Mouse (Mus musculus) heart, embryonic 14.5 days (tissue): Measurements from ENCODE around the gene Hist2h3b. TPM values are rescaled to one million over a fixed set of nuclear protein-coding genes. Genes with fewer than 3 reads are reported as not detected.
A peak's percentile ranks its signal among the peaks of the same experiment; 100 is the strongest.

ENCODE experiments used
- ATAC-seq: fragments of 200-750 bp; cut with Nextera tagmentation; 2 replicates; pipeline ENCODE4 v1.8.0; 2017; ENCODE audit warnings: low read depth, moderate TSS enrichment; ENCODE audit not compliant: insufficient number of reproducible peaks, insufficient read depth, low FRiP score
- H3K27ac ChIP-seq, 2 experiments: fragments of 200-500 bp in 1 of 2; fragments of 300-500 bp in 1 of 2; sonication (generic) in 1 of 2; replicated peaks in 1 of 2; 2 replicates each; pipeline ENCODE4 v1.5.1; 2012 to 2014; ENCODE audit warnings: low read depth in 2 of 2, low read length in 2 of 2, control low read depth in 1 of 2, mild to moderate bottlenecking in 1 of 2, mixed read lengths in 1 of 2; ENCODE audit not compliant: control insufficient read depth in 1 of 2, insufficient read depth in 1 of 2
- H3K27me3 ChIP-seq: fragments of 300-500 bp; sonication (generic); 2 replicates; pipeline ENCODE4 v1.6.1; 2014; ENCODE audit warnings: mild to moderate bottlenecking, low read length, control low read depth; ENCODE audit not compliant: control insufficient read depth, insufficient read depth
- H3K36me3 ChIP-seq: fragments of 300-500 bp; sonication (generic); 2 replicates; pipeline ENCODE4 v1.6.1; 2014; ENCODE audit warnings: mild to moderate bottlenecking, control low read depth, low read length, mixed read lengths; ENCODE audit not compliant: control insufficient read depth, insufficient read depth
- H3K4me1 ChIP-seq, 2 experiments: fragments of 200-500 bp in 1 of 2; fragments of 300-500 bp in 1 of 2; sonication (generic) in 1 of 2; 2 replicates each; pipeline ENCODE4 v1.6.1; 2012 to 2014; ENCODE audit warnings: low read length in 2 of 2, control low read depth in 1 of 2, mixed read lengths in 1 of 2; ENCODE audit not compliant: control insufficient read depth in 2 of 2, insufficient read depth in 2 of 2
- H3K4me2 ChIP-seq: fragments of 300-500 bp; sonication (generic); 2 replicates; pipeline ENCODE4 v1.6.1; 2014; ENCODE audit warnings: mild to moderate bottlenecking, low read length
- H3K4me3 ChIP-seq, 2 experiments: fragments of 200-500 bp in 1 of 2; fragments of 300-500 bp in 1 of 2; sonication (generic) in 1 of 2; 2 replicates each; pipeline ENCODE4 v1.5.1; 2012 to 2014; ENCODE audit warnings: low read length in 2 of 2, mild to moderate bottlenecking in 2 of 2, control low read depth in 1 of 2, low read depth in 1 of 2, moderate library complexity in 1 of 2; ENCODE audit not compliant: control insufficient read depth in 1 of 2, insufficient read depth in 1 of 2
- H3K9ac ChIP-seq: fragments of 300-500 bp; sonication (generic); 2 replicates; pipeline ENCODE4 v1.6.1; 2014; ENCODE audit warnings: mild to moderate bottlenecking, low read length
- H3K9me3 ChIP-seq: fragments of 300-500 bp; sonication (generic); 2 replicates; pipeline ENCODE4 v1.6.1; 2016; ENCODE audit warnings: low read length, control low read depth; ENCODE audit not compliant: control insufficient read depth
- WGBS: fragments of 180-500 bp; shearing (Covaris S2); extraction: QIAGEN DNeasy Blood & Tissue Kit; methylation state at CpG from one replicate; pipeline ENCODE4 v1.1.7; 2014; 5-methylcytosine and 5-hydroxymethylcytosine counted together
- polyA plus RNA-seq: library from polyadenylated mRNA; unstranded; fragments of >200 nt; fragmentation: Nextera tagmentation; extraction: Ambion mirVana; gene quantifications from 2 replicates; pipeline ENCODE4 v1.2.1, GENCODE M21; 2014

The Hist2h3b gene
- polyA plus RNA-seq, 1 experiment from 2014 or later = 32.0 TPM

- 44% methylated on average over 6 of the region's 6 CpGs for WGBS
- Histone ChIP-seq H3K36me3 (no peaks in the 10 kb centered on the region), H3K27me3 (no peaks in the 10 kb centered on the region), H3K27ac (0 out of 4 replicates have a peak overlapping the region, but pooled peaks of 1 of the 2 experiments have one; percentile 21), H3K4me2 (peak overlapping the region; percentile 72), H3K4me1 (peaks cover 6 to 33% of the 10 kb centered on the region in 2 experiments), H3K9ac (peak overlapping the region; percentile 74; the same call in 1 of the 2 replicates), H3K4me3 (peak overlapping the region in 1 of 2 experiments; percentile 43; a peak in 2 of 4 replicates), H3K9me3 (no peaks in the 10 kb centered on the region)
- no peak for ATAC-seq
Measured at GRCm38 (mm10) chr3:96248141-96249033, 20.1 kb upstream of the Hist2h3b start.

GRCm38 (mm10) chr3:96249034-96249345, 19.5 kb upstream of the Hist2h3b start:
- H3K4me3 ChIP-seq = no peak overlapping the region
- H3K36me3 ChIP-seq = no peaks in the 10 kb centered on the region
- no peak for ATAC-seq
- H3K9ac ChIP-seq = peak overlapping the region; percentile 74; the same call in 1 of the 2 replicates
- H3K27ac ChIP-seq = 0 out of 4 replicates have a peak overlapping the region, but pooled peaks of 1 of the 2 experiments have one; percentile 21
- 64% methylated on average over 4 of the region's 4 CpGs for WGBS
- H3K4me1 ChIP-seq = peaks cover 4 to 28% of the 10 kb centered on the region in 2 experiments
- no peaks in the 10 kb centered on the region for H3K9me3 ChIP-seq
- no peaks in the 10 kb centered on the region for H3K27me3 ChIP-seq
- peak overlapping the region; percentile 72 for H3K4me2 ChIP-seq

GRCm38 (mm10) chr3:96250890-96251289, 17.6 kb upstream of the Hist2h3b start:
- Histone ChIP-seq H3K9me3 (no peaks in the 10 kb centered on the region), H3K4me1 (peaks cover 0 to 23% of the 10 kb centered on the region in 2 experiments; a peak in 3 of 4 replicates), H3K9ac (no peak overlapping the region), H3K36me3 (no peaks in the 10 kb centered on the region), H3K27ac (0 out of 4 replicates have a peak overlapping the region, but pooled peaks of 1 of the 2 experiments have one; percentile 14), H3K27me3 (no peaks in the 10 kb centered on the region), H3K4me3 (no peak overlapping the region), H3K4me2 (no peak overlapping the region)
- ATAC-seq = no peak
- WGBS = 60% methylated on average over 3 of the region's 3 CpGs

- H3K4me1 ChIP-seq = peaks cover 0 to 23% of the 10 kb centered on the region in 2 experiments; a peak in 3 of 4 replicates
- no peaks in the 10 kb centered on the region for H3K9me3 ChIP-seq
- ATAC-seq = no peak
- H3K4me3 ChIP-seq = no peak overlapping the region
- no peak overlapping the region for H3K27ac ChIP-seq
- no peaks in the 10 kb centered on the region for H3K27me3 ChIP-seq
- H3K9ac ChIP-seq = no peak overlapping the region
- no peaks in the 10 kb centered on the region for H3K36me3 ChIP-seq
- H3K4me2 ChIP-seq = no peak overlapping the region
- 87% methylated on average over 3 of the region's 3 CpGs for WGBS
Measured at GRCm38 (mm10) chr3:96251787-96252186, 16.7 kb upstream of the Hist2h3b start.

- WGBS = 24% methylated on average over 10 of the region's 10 CpGs
- no peaks in the 10 kb centered on the region for H3K36me3 ChIP-seq
- no peak overlapping the region for H3K27ac ChIP-seq
- ATAC-seq = no peak
- H3K9me3 ChIP-seq = no peaks in the 10 kb centered on the region
- no peak overlapping the region for H3K4me3 ChIP-seq
- peaks cover 0 to under 1% of the 10 kb centered on the region in 2 experiments; a peak in 1 of 4 replicates for H3K4me1 ChIP-seq
- no peaks in the 10 kb centered on the region for H3K27me3 ChIP-seq
- peak overlapping the region; percentile 48; the same call in 1 of the 2 replicates for H3K9ac ChIP-seq
- H3K4me2 ChIP-seq = no peak overlapping the region
Measured at GRCm38 (mm10) chr3:96254683-96255355, 13.6 kb upstream of the Hist2h3b start.

- Histone ChIP-seq H3K9ac (no peak overlapping the region), H3K4me2 (no peak overlapping the region), H3K4me3 (no peak overlapping the region), H3K36me3 (no peaks in the 10 kb centered on the region), H3K27me3 (no peaks in the 10 kb centered on the region), H3K9me3 (no peaks in the 10 kb centered on the region), H3K4me1 (no peaks in the 10 kb centered on the region), H3K27ac (no peak overlapping the region)
- WGBS = 75% methylated on average over 5 of the region's 5 CpGs
- no peak for ATAC-seq
Measured at GRCm38 (mm10) chr3:96255926-96256593, 12.4 kb upstream of the Hist2h3b start.

GRCm38 (mm10) chr3:96257190-96257589, 11.3 kb upstream of the Hist2h3b start:
- H3K4me3 ChIP-seq = no peak overlapping the region
- no peak overlapping the region for H3K4me2 ChIP-seq
- H3K27me3 ChIP-seq = no peaks in the 10 kb centered on the region
- ATAC-seq = no peak
- peaks cover 5 to 6% of the 10 kb centered on the region in 2 experiments for H3K4me1 ChIP-seq
- no peaks in the 10 kb centered on the region for H3K36me3 ChIP-seq
- no peaks in the 10 kb centered on the region for H3K9me3 ChIP-seq
- WGBS = 66% methylated on average over 3 of the region's 3 CpGs
- H3K27ac ChIP-seq = no peak overlapping the region
- no peak overlapping the region for H3K9ac ChIP-seq
